Mouse (Mus musculus) mouse embryonic stem cell (cell line): ENCODE results near the gene Gm20388.

Experiments
- in situ Hi-C, 2 experiments: fragments of 300-500 bp; cut with MboI; formaldehyde crosslinking; loops; 1 replicate in 1 of 2; 3 replicates in 1 of 2; pipeline ENCODE4 v1.14.3; 2019 to 2020; ENCODE audit warnings: low sequenced_read_pairs in 2 of 2, low pct_unique_long_range_greater_than_20kb in 1 of 2, mixed read lengths in 1 of 2; ENCODE audit not compliant: unreplicated experiment in 1 of 2

The Gm20388 gene

GRCm38 (mm10) chr8:124331094-124331493 is 4420.5 kb downstream of the Gm20388 start:
- in situ Hi-C loops: no loop called here

- in situ Hi-C loops: no loop called here
Observed at GRCm38 (mm10) chr8:124331706-124332105, 4421.1 kb downstream of the Gm20388 start.

DNA sequence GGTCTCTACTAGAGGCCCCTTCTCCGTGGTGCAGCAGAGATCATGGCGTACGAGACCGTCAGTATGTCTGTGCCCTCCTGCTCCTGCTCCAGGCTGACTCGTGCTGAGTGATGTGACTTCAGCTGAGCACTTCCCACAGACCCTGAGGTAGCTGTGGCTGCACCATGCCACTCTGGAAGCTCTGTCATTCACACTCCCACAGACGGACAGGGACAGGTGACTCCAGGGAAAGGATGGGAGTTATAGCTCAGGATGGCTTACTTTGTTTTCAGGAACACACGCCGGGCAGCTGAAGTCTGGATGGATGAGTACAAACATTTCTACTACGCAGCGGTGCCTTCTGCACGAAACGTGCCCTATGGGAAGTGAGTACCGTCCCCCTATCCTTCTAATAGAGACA is 4425.7 kb downstream of the Gm20388 start:
- in situ Hi-C loops: no loop called here

- in situ Hi-C loops: no loop called here
Observed at GRCm38 (mm10) chr8:124339742-124340141, 4429.1 kb downstream of the Gm20388 start.

DNA sequence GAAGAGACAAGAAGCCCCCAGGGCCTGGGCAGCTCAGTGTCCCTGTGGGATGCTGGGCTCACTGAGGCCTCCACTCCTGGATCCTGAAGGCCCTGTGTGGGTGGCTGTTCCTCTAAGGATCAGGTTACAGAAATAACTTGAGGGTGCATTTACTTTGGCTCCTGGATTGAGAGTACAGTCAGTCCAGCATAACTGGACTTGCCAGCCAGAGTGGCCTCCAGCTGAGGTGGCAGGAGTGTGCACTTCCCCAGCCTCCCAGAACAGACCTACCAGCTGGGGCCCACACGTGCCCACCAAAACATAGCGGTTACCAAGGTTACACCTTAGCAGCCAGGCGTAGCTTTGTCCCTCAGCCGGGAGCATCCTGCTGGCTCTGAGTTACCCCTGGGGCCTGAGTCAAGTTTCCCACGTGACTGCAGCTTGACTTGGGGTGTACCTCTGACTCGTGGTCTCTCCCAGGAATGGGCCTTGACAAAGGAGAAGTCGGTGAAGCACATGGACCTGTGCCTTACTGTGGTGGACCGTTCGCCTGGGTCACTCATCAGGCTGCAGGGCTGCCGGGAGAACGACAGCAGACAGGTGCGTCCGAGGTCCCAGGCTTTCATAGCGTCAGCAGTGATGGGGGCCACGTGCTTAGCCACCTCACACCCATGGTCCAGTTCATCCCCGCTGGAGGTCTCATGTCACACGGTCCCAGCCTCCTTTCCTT is 4429.9 kb downstream of the Gm20388 start:
- in situ Hi-C loops: no loop called here

GRCm38 (mm10) chr8:124343151-124343550 is 4432.5 kb downstream of the Gm20388 start:
- in situ Hi-C loops: no loop called here

- in situ Hi-C loops: no loop called here
Observed at GRCm38 (mm10) chr8:124343991-124344390, 4433.4 kb downstream of the Gm20388 start.

- in situ Hi-C loops: no loop called here
Observed at GRCm38 (mm10) chr8:124345098-124345497, 4434.5 kb downstream of the Gm20388 start.

- in situ Hi-C loops: no loop called here
Observed at GRCm38 (mm10) chr8:124346852-124347523, 4436.3 kb downstream of the Gm20388 start.

DNA sequence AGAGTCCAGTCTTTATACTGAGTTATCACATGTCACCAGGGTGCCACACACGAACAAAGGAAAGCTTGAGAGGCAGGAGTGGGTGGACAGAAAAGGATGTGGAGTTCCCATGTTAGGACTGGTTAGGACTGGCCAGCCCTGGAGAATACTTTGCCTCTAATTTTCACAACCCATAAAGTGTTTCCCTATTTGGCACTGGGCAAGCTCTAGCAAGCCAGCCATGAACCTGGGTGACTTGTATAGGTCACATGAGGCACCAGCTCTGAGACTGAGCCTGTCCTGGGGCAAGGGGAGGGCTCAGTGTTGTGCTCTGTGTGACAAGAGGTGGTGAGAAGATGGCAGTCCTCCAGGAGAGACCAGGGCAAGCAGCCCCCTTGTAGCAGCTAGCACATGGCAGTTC is 4437.4 kb downstream of the Gm20388 start:
- in situ Hi-C loops: no loop called here

- in situ Hi-C loops: loop anchor here in 1 of 2 experiments (25.0 kb wide), 1 partner anchor 437 kb away; no protein-coding TSS in a partner anchor
Observed at GRCm38 (mm10) chr8:124349663-124350062, 4439.0 kb downstream of the Gm20388 start.

DNA sequence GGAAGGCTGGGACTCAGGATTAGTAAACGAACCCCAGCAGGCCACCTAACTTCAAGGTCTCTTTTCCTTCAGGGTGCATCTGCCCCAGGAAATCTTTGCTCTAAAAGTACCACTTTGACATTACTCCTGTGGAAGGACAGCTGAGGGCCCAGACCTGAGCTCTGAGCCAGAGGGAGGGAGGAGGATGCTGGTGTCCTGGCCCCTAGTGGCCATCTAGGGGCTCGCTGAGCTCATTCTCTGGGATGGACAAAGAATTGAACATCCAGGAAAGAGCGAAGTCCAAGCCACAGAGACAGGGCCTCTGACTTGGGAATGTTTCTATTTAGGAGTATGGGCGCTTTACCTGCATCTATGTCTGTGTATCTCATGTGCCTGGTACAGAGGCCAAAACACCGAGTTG is 4441.0 kb downstream of the Gm20388 start:
- in situ Hi-C loops: loop anchor here in 1 of 2 experiments (25.0 kb wide), 1 partner anchor 439 kb away; no protein-coding TSS in a partner anchor

- in situ Hi-C loops: loop anchor here in 1 of 2 experiments (25.0 kb wide), 1 partner anchor 449 kb away; no protein-coding TSS in a partner anchor
Observed at GRCm38 (mm10) chr8:124360911-124361310, 4450.3 kb downstream of the Gm20388 start.

DNA sequence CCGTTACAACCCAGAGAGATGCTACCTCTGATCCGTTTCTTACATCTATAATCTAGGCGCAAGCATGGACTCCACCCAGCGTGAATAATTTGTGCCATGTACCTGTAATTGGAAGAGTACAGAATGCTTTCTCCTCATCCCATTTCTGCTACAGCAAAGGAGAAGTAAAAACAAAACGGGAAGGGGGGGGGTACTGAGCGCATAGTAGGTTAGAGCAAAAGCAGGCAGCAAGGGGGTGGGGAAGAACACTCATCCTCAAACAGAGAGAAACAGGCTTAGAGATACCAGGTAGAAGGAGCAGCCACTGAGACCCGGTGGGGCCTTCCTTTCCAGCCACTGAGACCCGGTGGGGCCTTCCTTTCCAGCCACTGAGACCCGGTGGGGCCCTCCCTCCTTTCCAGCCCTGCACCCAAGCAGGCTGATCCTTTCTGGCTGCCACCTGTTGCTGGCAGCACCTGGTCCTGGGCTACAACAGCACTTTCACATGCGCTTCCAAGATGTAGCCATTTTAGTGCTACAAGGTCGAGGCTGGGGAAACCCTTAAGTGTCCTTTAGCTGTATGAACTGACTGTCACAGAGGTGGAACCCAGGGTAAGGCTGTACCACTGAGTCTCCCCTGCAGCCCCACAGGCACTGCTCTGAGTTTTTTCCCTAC is 4451.3 kb downstream of the Gm20388 start:
- in situ Hi-C loops: loop anchor here in 1 of 2 experiments (25.0 kb wide), 1 partner anchor 450 kb away; no protein-coding TSS in a partner anchor

DNA sequence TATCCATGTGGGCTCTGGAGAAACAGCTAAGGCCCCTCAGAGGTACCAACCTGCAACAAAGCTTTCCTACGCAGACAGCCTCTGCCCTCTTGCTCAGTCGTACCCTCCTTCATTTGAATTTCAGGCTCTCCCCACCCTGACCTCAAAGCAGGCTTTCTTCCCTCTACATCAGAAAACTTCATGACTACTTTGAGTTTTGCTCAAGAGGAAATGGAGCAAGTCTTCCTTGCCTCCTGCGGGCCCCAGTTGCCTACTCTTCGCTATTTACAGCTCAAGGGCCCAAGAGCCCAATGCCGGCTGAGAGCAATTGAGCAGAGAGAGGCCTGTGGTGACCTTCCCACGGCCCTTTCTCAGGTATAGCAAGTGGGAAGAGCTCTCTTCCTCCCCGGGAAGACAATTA is 4451.9 kb downstream of the Gm20388 start:
- in situ Hi-C loops: loop anchor here in 1 of 2 experiments (25.0 kb wide), 1 partner anchor 450 kb away; no protein-coding TSS in a partner anchor

GRCm38 (mm10) chr8:124363337-124363736 is 4452.7 kb downstream of the Gm20388 start:
- in situ Hi-C loops: loop anchor here in 1 of 2 experiments (25.0 kb wide), 1 partner anchor 451 kb away; no protein-coding TSS in a partner anchor

- in situ Hi-C loops: loop anchor here in 1 of 2 experiments (25.0 kb wide), 1 partner anchor 456 kb away; no protein-coding TSS in a partner anchor
Observed at GRCm38 (mm10) chr8:124368213-124368612, 4457.6 kb downstream of the Gm20388 start.

- in situ Hi-C loops: loop anchor here in 1 of 2 experiments (25.0 kb wide), 1 partner anchor 458 kb away; no protein-coding TSS in a partner anchor
Observed at GRCm38 (mm10) chr8:124370422-124371183, 4460.0 kb downstream of the Gm20388 start.
